Mouse (Mus musculus): ENCODE measurements around the gene Agr3. TPM values are rescaled to one million over a fixed set of nuclear protein-coding genes. Genes with fewer than 3 reads are reported as not detected.

Agr3 gene
- polyA plus RNA-seq, 1 experiment from 2014 or later: 0.25 TPM

DNA sequence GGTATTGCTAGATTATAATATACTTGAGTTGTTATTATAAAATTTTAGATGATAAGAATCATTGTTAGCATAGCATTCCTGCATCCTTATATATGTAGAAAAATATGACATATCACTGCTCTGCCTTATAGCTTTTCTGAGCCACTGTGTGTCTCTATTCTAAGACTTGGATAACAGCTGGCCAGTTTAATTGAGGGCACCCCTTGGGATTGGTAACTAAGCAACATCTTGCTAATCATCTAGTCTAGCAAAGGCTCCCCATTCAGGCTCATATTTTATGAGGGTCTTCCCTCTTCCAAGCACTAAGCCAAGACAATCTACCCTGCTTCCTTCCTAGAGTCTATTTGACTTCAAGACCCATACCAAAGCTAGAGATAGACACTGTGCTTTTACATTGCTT is 68.7 kb downstream of the Agr3 start:
- Histone ChIP-seq H3K27me3 (replicated peaks; ENCODE audit: low read depth, poor library complexity, severe bottlenecking) (no peaks in the 10 kb centered on the region), H3K36me3 (replicated peaks) (no peaks in the 10 kb centered on the region), H3K4me1 (peaks cover 9% of the 10 kb centered on the region; the same call in 1 of the 2 replicates), H3K27ac (replicated peaks) (no peak overlapping the region), H3K9me3 (no peaks in the 10 kb centered on the region), H3K4me3 (no peak overlapping the region)
- no peak for DNase-seq (ENCODE audit: low spot score)

DNA sequence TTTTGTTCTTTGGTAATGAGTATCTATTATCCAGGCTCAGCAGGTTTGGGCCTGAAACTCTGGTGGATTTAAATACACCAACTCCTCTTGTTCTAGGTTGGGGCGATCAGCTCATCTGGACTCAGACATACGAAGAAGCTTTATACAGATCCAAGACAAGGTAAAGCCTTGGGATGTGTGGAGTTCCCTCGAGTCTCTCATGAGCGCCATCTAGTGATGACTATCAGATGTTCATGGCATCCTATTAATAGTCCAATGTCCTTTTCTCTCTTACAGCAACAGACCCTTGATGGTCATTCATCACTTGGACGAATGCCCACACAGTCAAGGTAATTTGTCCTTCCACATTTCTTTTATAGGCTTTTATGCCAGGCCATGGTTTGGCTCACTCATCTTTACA is 70.4 kb downstream of the Agr3 start:
- Histone ChIP-seq H3K4me1 (peaks cover 9% of the 10 kb centered on the region; the same call in 1 of the 2 replicates), H3K9me3 (no peaks in the 10 kb centered on the region), H3K36me3 (replicated peaks) (no peaks in the 10 kb centered on the region), H3K4me3 (no peak overlapping the region), H3K27me3 (replicated peaks; ENCODE audit: low read depth, poor library complexity, severe bottlenecking) (no peaks in the 10 kb centered on the region), H3K27ac (replicated peaks) (no peak overlapping the region)
- WGBS: 36% methylated on average over 5 of the region's 5 CpGs
- DNase-seq (ENCODE audit: low spot score): no peak

Other genes with a start within 250 kb of the Agr3 start
- gene Agr2, start 67.3 kb downstream of the Agr3 start, polyA plus RNA-seq (2016; fragmentation: Nextera tagmentation; extraction: Ambion mirVana): not detected in 2 replicates
- gene Tspan13, start 116.9 kb downstream of the Agr3 start, polyA plus RNA-seq (2016; fragmentation: Nextera tagmentation; extraction: Ambion mirVana): 105 and 112 TPM in 2 replicates
- gene Ankmy2, start 231.5 kb downstream of the Agr3 start, polyA plus RNA-seq (2016; fragmentation: Nextera tagmentation; extraction: Ambion mirVana): 22.6 and 25.7 TPM in 2 replicates
- gene Bzw2, start 232.5 kb downstream of the Agr3 start, polyA plus RNA-seq (2016; fragmentation: Nextera tagmentation; extraction: Ambion mirVana): 301 and 303 TPM in 2 replicates

Data from embryonic facial prominence, embryonic 10.5 days (tissue).